Mouse (Mus musculus): Measurements from ENCODE around the gene Trim54. TPM values are rescaled to one million over a fixed set of nuclear protein-coding genes. Genes with fewer than 3 reads are reported as not detected.
A peak's percentile ranks its signal among the peaks of the same experiment; 100 is the strongest.

Gene Trim54
- total RNA-seq (2021), result 1 to 10 TPM; 1.7 to 1.9 TPM
- long read RNA-seq, experiment 1, partial matches to known transcripts, result 2 of 3 reads
- long read RNA-seq, experiment 1, other reads (novel, unspliced or antisense), result 1 of 3 reads
- long read RNA-seq, experiment 2, partial matches to known transcripts, result 4 of 4 reads
- long read RNA-seq, experiment 2, other reads (novel, unspliced or antisense), result 0 of 4 reads

GRCm38 (mm10) chr5:31116354-31116753 is at the start of gene Trim54:
TSS of gene Trim54 (plus strand) at chr5:31116712.
- no peak for DNase-seq (ENCODE audit: low spot score in 2 of 2)

GRCm38 (mm10) chr5:31069810-31070209 is 46.7 kb upstream of the Trim54 start:
- no peak for DNase-seq (ENCODE audit: low spot score in 2 of 2)

GRCm38 (mm10) chr5:31071059-31071458 is 45.5 kb upstream of the Trim54 start:
- no peak for DNase-seq (ENCODE audit: low spot score in 2 of 2)

- DNase-seq (ENCODE audit: low spot score in 2 of 2), result no peak
Measured at GRCm38 (mm10) chr5:31071821-31072220, 44.7 kb upstream of the Trim54 start.

GRCm38 (mm10) chr5:31073176-31073575 is 43.3 kb upstream of the Trim54 start:
- no peak for DNase-seq (ENCODE audit: low spot score in 2 of 2)

- no peak for DNase-seq (ENCODE audit: low spot score in 2 of 2)
Measured at GRCm38 (mm10) chr5:31076346-31076745, 40.2 kb upstream of the Trim54 start.

- peak; percentile 58 to 74 for DNase-seq (ENCODE audit: low spot score in 2 of 2)
Measured at GRCm38 (mm10) chr5:31080059-31080794, 36.3 kb upstream of the Trim54 start.

- DNase-seq (ENCODE audit: low spot score in 2 of 2), result no peak
Measured at GRCm38 (mm10) chr5:31080795-31081164, 35.7 kb upstream of the Trim54 start.

- no peak for DNase-seq (ENCODE audit: low spot score in 2 of 2)
Measured at GRCm38 (mm10) chr5:31081386-31081785, 35.1 kb upstream of the Trim54 start.

- peak in 1 of 2 experiments; percentile 68 for DNase-seq (ENCODE audit: low spot score in 2 of 2)
Measured at GRCm38 (mm10) chr5:31082355-31082754, 34.2 kb upstream of the Trim54 start.

- no peak for DNase-seq (ENCODE audit: low spot score in 2 of 2)
Measured at GRCm38 (mm10) chr5:31082935-31083625, 33.4 kb upstream of the Trim54 start.

GRCm38 (mm10) chr5:31083949-31084348 is 32.6 kb upstream of the Trim54 start:
- DNase-seq (ENCODE audit: low spot score in 2 of 2), result no peak

- no peak for DNase-seq (ENCODE audit: low spot score in 2 of 2)
Measured at GRCm38 (mm10) chr5:31086606-31087005, 29.9 kb upstream of the Trim54 start.

GRCm38 (mm10) chr5:31087131-31087530 is 29.4 kb upstream of the Trim54 start:
- DNase-seq (ENCODE audit: low spot score in 2 of 2), result no peak

- DNase-seq (ENCODE audit: low spot score in 2 of 2), result peak; percentile 74 to 82
Measured at GRCm38 (mm10) chr5:31092231-31092975, 24.1 kb upstream of the Trim54 start.

GRCm38 (mm10) chr5:31093151-31094041 is 23.1 kb upstream of the Trim54 start:
- DNase-seq (ENCODE audit: low spot score in 2 of 2), result peak; percentile 54 to 71

- peak in 1 of 2 experiments; percentile 56 for DNase-seq (ENCODE audit: low spot score in 2 of 2)
Measured at GRCm38 (mm10) chr5:31094100-31094798, 22.3 kb upstream of the Trim54 start.

GRCm38 (mm10) chr5:31094799-31095691 is 21.5 kb upstream of the Trim54 start:
- peak; percentile 63 to 82 for DNase-seq (ENCODE audit: low spot score in 2 of 2)
